Mouse (Mus musculus): ENCODE measurements around the gene Slc2a10.

DNA sequence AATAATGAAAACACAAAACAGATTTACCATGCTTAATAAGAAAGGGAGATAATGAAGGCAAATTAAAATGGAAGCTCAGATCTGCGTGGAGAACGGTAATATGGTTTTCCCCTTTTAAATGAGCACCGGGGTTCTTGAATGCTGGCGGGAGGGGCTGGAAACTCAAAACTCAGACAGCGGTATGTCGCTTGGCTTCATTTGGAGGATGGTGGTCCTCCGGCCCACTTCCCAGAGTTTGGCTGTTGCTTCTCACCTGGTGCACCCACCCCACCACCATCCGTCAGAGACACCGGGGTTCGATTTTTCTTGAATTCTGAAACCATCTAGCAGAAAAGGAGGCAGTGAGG is 40.1 kb downstream of the Slc2a10 start:
- TF ChIP-seq CTCF (IDR thresholded peaks at IDR 0.05) (no peak), EP300 (IDR thresholded peaks at IDR 0.05; ENCODE audit: insufficient read depth, low read depth, low read length) (no peak)

Data from heart, adult 2 months (tissue).